Mouse (Mus musculus) intestine, embryonic 14.5 days (tissue): ENCODE measurements at regions not wholly inside any gene's neighbourhood (a gene's known extent, or its start where the extent isn't known, plus 50 kb on each side); places are given as distances from the start of the nearest gene placed in this dataset.

Source experiments
- ATAC-seq: fragments of 200-750 bp; cut with Nextera tagmentation; replicated peaks from 2 replicates; pipeline ENCODE4 v1.8.0; 2017; ENCODE audit warnings: low read depth, moderate number of reproducible peaks, moderate TSS enrichment, moderate library complexity; ENCODE audit not compliant: low FRiP score, low TSS enrichment
- DNase-seq: peaks from one replicate; pipeline ENCODE4 v3.0.0-alpha.2; 2018; ENCODE audit warnings: low spot score
- H3K27ac ChIP-seq: fragments of 300-500 bp; sonication (generic); 2 replicates; pipeline ENCODE4 v1.5.1; 2014; ENCODE audit warnings: low read depth, mild to moderate bottlenecking, control low read depth
- H3K27me3 ChIP-seq: fragments of 300-500 bp; sonication (generic); replicated peaks from 2 replicates; pipeline ENCODE4 v1.6.1; 2014; ENCODE audit warnings: low read length, control low read depth; ENCODE audit not compliant: control insufficient read depth, insufficient read depth
- H3K36me3 ChIP-seq: fragments of 300-500 bp; sonication (generic); 2 replicates; pipeline ENCODE4 v1.6.1; 2014; ENCODE audit warnings: low read length, control low read depth; ENCODE audit not compliant: control insufficient read depth, insufficient read depth
- H3K4me1 ChIP-seq: fragments of 300-500 bp; sonication (generic); replicated peaks from 2 replicates; pipeline ENCODE4 v1.6.1; 2014; ENCODE audit warnings: low read length, control low read depth, mixed read lengths; ENCODE audit not compliant: control insufficient read depth, insufficient read depth
- H3K4me2 ChIP-seq: fragments of 300-500 bp; sonication (generic); 2 replicates; pipeline ENCODE4 v1.6.1; 2014; ENCODE audit warnings: low read length
- H3K4me3 ChIP-seq: fragments of 300-500 bp; sonication (generic); 2 replicates; pipeline ENCODE4 v1.5.1; 2014; ENCODE audit warnings: low read depth, low read length, control low read depth, mixed read lengths
- H3K9ac ChIP-seq: fragments of 300-500 bp; sonication (generic); 2 replicates; pipeline ENCODE4 v1.6.1; 2014; ENCODE audit warnings: mild to moderate bottlenecking, low read length
- H3K9me3 ChIP-seq: fragments of 300-500 bp; sonication (generic); 2 replicates; pipeline ENCODE4 v1.6.1; 2016; ENCODE audit warnings: low read length, control low read depth; ENCODE audit not compliant: control insufficient read depth
- WGBS: fragments of 180-500 bp; shearing (Covaris S2); extraction: QIAGEN DNeasy Blood & Tissue Kit; methylation state at CpG from one replicate; pipeline ENCODE4 v1.1.7; 2014; 5-methylcytosine and 5-hydroxymethylcytosine counted together

DNA sequence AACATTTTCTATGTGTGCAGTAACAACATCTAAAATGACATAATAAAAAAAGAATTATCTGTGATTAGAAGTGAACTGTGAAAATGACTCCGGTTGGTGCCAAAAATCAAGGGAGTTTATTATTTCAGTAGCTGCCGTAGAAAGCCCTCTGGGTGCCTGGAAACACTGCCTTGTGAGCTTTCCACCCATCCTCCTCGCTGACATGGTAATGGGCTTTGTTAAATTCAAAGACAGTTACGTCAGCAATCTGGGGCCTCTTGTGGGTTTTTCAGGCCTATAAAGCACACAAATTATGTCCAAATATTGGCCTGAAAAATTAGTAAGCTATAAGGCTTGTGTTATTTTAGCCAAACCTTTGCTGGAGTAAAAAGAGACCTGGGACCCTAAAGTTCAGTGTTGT, 454.4 kb upstream of the Sox9 start:
- Histone ChIP-seq H3K27me3 (no peaks in the 10 kb centered on the region), H3K4me3 (no peak overlapping the region)

GRCm38 (mm10) chr11:112345133-112345532, 436.9 kb upstream of the Sox9 start:
- Histone ChIP-seq H3K9ac (no peak overlapping the region), H3K36me3 (no peaks in the 10 kb centered on the region), H3K4me1 (no peaks in the 10 kb centered on the region), H3K4me2 (no peak overlapping the region), H3K27ac (no peak overlapping the region), H3K4me3 (no peak overlapping the region), H3K9me3 (no peaks in the 10 kb centered on the region), H3K27me3 (no peaks in the 10 kb centered on the region)
- 47% methylated on average over 6 of the region's 6 CpGs for WGBS
- no peak for DNase-seq
- no peak for ATAC-seq

More for the DNA sequence above, 454.4 kb upstream of the Sox9 start:
- whole genome bisulfite sequencing = 71% methylated on average over 4 of the region's 4 CpGs
- H3K4me2 ChIP-seq = no peak overlapping the region
- no peaks in the 10 kb centered on the region for H3K9me3 ChIP-seq
- no peaks in the 10 kb centered on the region for H3K36me3 ChIP-seq
- H3K9ac ChIP-seq = no peak overlapping the region
- ATAC-seq (no peak), DNase-seq (no peak)
- no peaks in the 10 kb centered on the region for H3K4me1 ChIP-seq
- H3K27ac ChIP-seq = no peak overlapping the region

- WGBS = 16% methylated on average over 3 of the region's 3 CpGs
- no peak overlapping the region for H3K27ac ChIP-seq
- ATAC-seq (no peak), DNase-seq (no peak)
- no peak overlapping the region for H3K4me3 ChIP-seq
- H3K9me3 ChIP-seq = no peaks in the 10 kb centered on the region
- H3K27me3 ChIP-seq = no peaks in the 10 kb centered on the region
- no peak overlapping the region for H3K4me2 ChIP-seq
- no peaks in the 10 kb centered on the region for H3K36me3 ChIP-seq
- no peak overlapping the region for H3K9ac ChIP-seq
- no peaks in the 10 kb centered on the region for H3K4me1 ChIP-seq
These were observed 436.4 kb upstream of the Sox9 start for GRCm38 (mm10) chr11:112345586-112345985.

DNA sequence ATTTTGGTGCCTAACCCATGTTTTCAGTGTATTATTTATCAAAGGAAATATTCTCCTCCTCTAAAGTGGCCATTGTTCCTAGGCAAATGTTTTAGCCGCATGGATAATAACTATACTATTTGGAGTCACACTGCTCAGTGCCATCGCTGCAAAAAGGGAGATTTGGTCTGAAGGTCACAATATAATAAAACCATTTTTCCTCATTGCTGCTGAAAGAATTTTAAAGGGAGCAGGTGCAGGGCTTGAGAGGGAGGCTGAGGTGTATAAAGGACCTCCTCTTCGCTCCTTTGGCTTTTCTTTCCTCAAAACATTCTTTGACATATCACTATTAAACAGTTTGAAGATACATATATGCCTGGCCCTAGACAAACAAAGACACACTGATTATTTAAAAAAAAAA, 435.9 kb upstream of the Sox9 start:
- no peak overlapping the region for H3K9ac ChIP-seq
- ATAC-seq = no peak
- H3K4me1 ChIP-seq = no peaks in the 10 kb centered on the region
- no peak overlapping the region for H3K4me3 ChIP-seq
- H3K9me3 ChIP-seq = no peaks in the 10 kb centered on the region
- H3K4me2 ChIP-seq = no peak overlapping the region
- H3K27me3 ChIP-seq = no peaks in the 10 kb centered on the region
- H3K36me3 ChIP-seq = no peaks in the 10 kb centered on the region
- 79% methylated on average over 3 of the region's 3 CpGs for WGBS
- no peak for DNase-seq
- no peak overlapping the region for H3K27ac ChIP-seq

DNA sequence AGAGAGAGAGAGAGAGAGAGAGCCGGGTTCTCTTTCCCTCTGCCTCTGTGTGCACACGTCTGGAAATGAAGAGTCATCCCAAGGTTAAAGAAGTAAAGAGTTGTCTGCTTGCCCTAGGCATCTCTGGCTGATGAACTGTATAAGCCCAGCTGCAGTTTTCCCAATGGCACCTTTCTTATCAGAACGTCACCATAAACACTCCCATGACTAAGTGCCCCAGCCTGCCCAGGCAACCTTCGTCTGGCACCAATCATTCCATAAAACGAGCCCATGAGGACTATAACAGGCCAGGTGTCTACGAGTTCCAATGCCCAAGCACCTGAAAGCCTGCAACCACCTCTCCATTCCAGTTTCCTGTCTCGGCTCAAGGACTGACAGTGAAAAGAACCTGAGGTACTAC, 435.5 kb upstream of the Sox9 start:
- no peak overlapping the region for H3K9ac ChIP-seq
- H3K4me1 ChIP-seq = no peaks in the 10 kb centered on the region
- H3K36me3 ChIP-seq = no peaks in the 10 kb centered on the region
- no peaks in the 10 kb centered on the region for H3K27me3 ChIP-seq
- ATAC-seq = no peak
- DNase-seq = no peak
- H3K4me2 ChIP-seq = no peak overlapping the region
- no peaks in the 10 kb centered on the region for H3K9me3 ChIP-seq
- 48% methylated on average over 7 of the region's 7 CpGs for WGBS
- no peak overlapping the region for H3K4me3 ChIP-seq
- H3K27ac ChIP-seq = no peak overlapping the region

- no peaks in the 10 kb centered on the region for H3K4me1 ChIP-seq
- no peak overlapping the region for H3K4me3 ChIP-seq
- no peak overlapping the region for H3K4me2 ChIP-seq
- 93% methylated on average over 3 of the region's 3 CpGs for WGBS
- no peaks in the 10 kb centered on the region for H3K36me3 ChIP-seq
- H3K27ac ChIP-seq = no peak overlapping the region
- DNase-seq (no peak), ATAC-seq (no peak)
- no peaks in the 10 kb centered on the region for H3K27me3 ChIP-seq
- no peaks in the 10 kb centered on the region for H3K9me3 ChIP-seq
- no peak overlapping the region for H3K9ac ChIP-seq
These were observed 426.7 kb upstream of the Sox9 start for GRCm38 (mm10) chr11:112355311-112355710.

DNA sequence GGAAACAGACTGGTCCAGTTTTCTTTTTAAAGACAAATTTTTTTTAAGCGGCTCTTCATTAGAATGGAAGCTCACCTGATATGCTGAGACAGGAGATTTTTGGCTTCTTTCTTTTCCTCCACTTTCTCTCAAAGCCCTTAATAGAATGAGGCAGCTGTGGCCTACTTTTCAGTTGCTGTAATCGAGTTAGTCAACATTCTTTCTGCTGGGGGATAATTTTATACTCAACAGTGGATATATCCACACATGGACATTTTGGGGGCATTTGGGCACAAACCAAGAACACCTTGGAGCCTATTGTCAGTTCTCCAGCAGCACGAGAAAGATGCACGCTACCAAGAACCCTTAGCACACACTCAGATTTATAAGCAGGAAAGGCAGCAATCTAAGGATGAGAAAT, 415.3 kb upstream of the Sox9 start:
- ATAC-seq = no peak
- Histone ChIP-seq H3K27ac (no peak overlapping the region), H3K4me1 (no peaks in the 10 kb centered on the region), H3K9me3 (no peaks in the 10 kb centered on the region), H3K9ac (no peak overlapping the region), H3K4me2 (no peak overlapping the region), H3K4me3 (no peak overlapping the region), H3K27me3 (no peaks in the 10 kb centered on the region), H3K36me3 (no peaks in the 10 kb centered on the region)
- no peak for DNase-seq
- WGBS = 92% methylated on average over 4 of the region's 4 CpGs

DNA sequence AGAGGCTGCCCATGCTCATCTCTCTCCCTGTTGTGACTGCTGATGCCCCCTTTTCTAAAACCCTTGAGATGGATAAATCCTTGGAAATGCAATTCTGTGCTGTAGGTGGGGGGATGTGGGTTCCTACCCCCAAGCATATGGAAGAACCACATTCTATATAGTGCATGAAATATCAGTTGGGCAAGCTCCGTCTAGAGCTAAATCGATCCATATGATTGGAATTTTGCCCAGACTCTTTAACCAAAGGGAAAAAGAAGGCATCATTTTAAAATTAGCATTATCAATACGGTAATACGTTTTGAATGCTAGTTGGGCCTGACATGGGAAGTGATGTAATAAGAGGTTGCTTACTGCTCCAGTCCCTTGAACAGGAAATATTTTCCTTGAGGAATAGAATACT, 411.1 kb upstream of the Sox9 start:
- Histone ChIP-seq H3K27ac (no peak overlapping the region), H3K4me2 (no peak overlapping the region), H3K4me1 (no peaks in the 10 kb centered on the region), H3K9ac (no peak overlapping the region), H3K9me3 (no peaks in the 10 kb centered on the region), H3K36me3 (no peaks in the 10 kb centered on the region), H3K4me3 (no peak overlapping the region), H3K27me3 (no peaks in the 10 kb centered on the region)
- no peak for ATAC-seq
- 94% methylated on average over 4 of the region's 4 CpGs for WGBS
- no peak for DNase-seq

- no peak overlapping the region for H3K9ac ChIP-seq
- H3K4me3 ChIP-seq = no peak overlapping the region
- H3K27me3 ChIP-seq = no peaks in the 10 kb centered on the region
- WGBS = 85% methylated on average over 3 of the region's 3 CpGs
- no peaks in the 10 kb centered on the region for H3K4me1 ChIP-seq
- no peak for DNase-seq
- H3K27ac ChIP-seq = no peak overlapping the region
- no peaks in the 10 kb centered on the region for H3K9me3 ChIP-seq
- H3K36me3 ChIP-seq = no peaks in the 10 kb centered on the region
- no peak for ATAC-seq
- no peak overlapping the region for H3K4me2 ChIP-seq
These were observed 382.0 kb upstream of the Sox9 start for GRCm38 (mm10) chr11:112400069-112400468.
